Mouse (Mus musculus) spleen, postnatal 0 days (tissue): ENCODE data around the gene Dnajc25. TPM values are rescaled to one million over a fixed set of nuclear protein-coding genes. Genes with fewer than 3 reads are reported as not detected.

ENCODE experiments used
- polyA plus RNA-seq: library from polyadenylated mRNA; unstranded; fragments of >200 nt; fragmentation: Nextera tagmentation; extraction: Ambion mirVana; gene quantifications from 2 replicates; pipeline ENCODE4 v1.2.1, GENCODE M21; 2015

Gene Dnajc25
- polyA plus RNA-seq = 7.8 and 9.5 TPM in 2 replicates

GRCm38 (mm10) chr4:58994762-58995161 is at the start of gene Dnajc25:
Gene Dnajc25, plus strand, starts transcription at chr4:58995062.

GRCm38 (mm10) chr4:58986540-58987190 is 8.2 kb upstream of the Dnajc25 start, which contains the start of gene Ptgr1:
Gene Ptgr1, minus strand, starts transcription at chr4:58987119.

GRCm38 (mm10) chr4:59002948-59003805 is 8.3 kb downstream of the Dnajc25 start, which contains the start of gene Gm20503:
Gene Gm20503, plus strand, starts transcription at chr4:59003210.

GRCm38 (mm10) chr4:59034918-59035785 is 40.3 kb downstream of the Dnajc25 start, which contains the start of gene Gng10:
Gene Gng10, plus strand, starts transcription at chr4:59035088.

Other genes starting within 250 kb of the Dnajc25 start
- gene Olfr267, start 207.3 kb upstream of the Dnajc25 start, polyA plus RNA-seq = 0.02 TPM in 1 of 2 replicates, not detected in the other
- gene Ecpas, start 82.3 kb upstream of the Dnajc25 start, polyA plus RNA-seq = 17.4 and 18.9 TPM in 2 replicates
- gene Zkscan16, start 51.4 kb upstream of the Dnajc25 start, polyA plus RNA-seq = 0.13 and 0.17 TPM in 2 replicates
- 15.3 and 18.1 TPM in 2 replicates for gene Ptgr1, start 7.9 kb upstream of the Dnajc25 start, polyA plus RNA-seq
- 14.7 and 17.7 TPM in 2 replicates for gene Gm20503, start 8.1 kb downstream of the Dnajc25 start, polyA plus RNA-seq
- 60.6 and 65.9 TPM in 2 replicates for gene Gng10, start 40.0 kb downstream of the Dnajc25 start, polyA plus RNA-seq
- gene AI481877, start 143.9 kb downstream of the Dnajc25 start, polyA plus RNA-seq = not detected in 2 replicates
- 28.0 and 28.3 TPM in 2 replicates for gene Ugcg, start 194.2 kb downstream of the Dnajc25 start, polyA plus RNA-seq